Mouse (Mus musculus) cortical plate, adult 2 months (tissue): ENCODE data around the gene Kcnmb3. TPM values are rescaled to one million over a fixed set of nuclear protein-coding genes. Genes with fewer than 3 reads are reported as not detected.

ENCODE experiments used
- H3K27ac ChIP-seq: fragments of 200-500 bp; 2 replicates; pipeline ENCODE4 v1.5.1; 2012; ENCODE audit warnings: low read length, control low read depth, inconsistent platforms; ENCODE audit not compliant: insufficient read depth
- H3K4me1 ChIP-seq: fragments of 200-500 bp; 2 replicates; pipeline ENCODE4 v1.6.1; 2011; ENCODE audit warnings: low read length; ENCODE audit not compliant: control insufficient read depth, insufficient read depth
- H3K4me3 ChIP-seq: fragments of 200-500 bp; 2 replicates; pipeline ENCODE4 v1.5.1; 2011; ENCODE audit warnings: mild to moderate bottlenecking, low read length, control low read depth; ENCODE audit not compliant: insufficient read depth
- CTCF ChIP-seq: fragments of 200-500 bp; IDR thresholded peaks from 2 replicates; pipeline ENCODE4 v1.5.1; 2011; ENCODE audit warnings: mild to moderate bottlenecking, control low read depth, low read length; ENCODE audit not compliant: insufficient read depth; ENCODE audit errors: extremely low read depth
- POLR2A ChIP-seq: fragments of 200-500 bp; IDR thresholded peaks from 2 replicates; pipeline ENCODE4 v1.6.1; 2011; ENCODE audit warnings: mild to moderate bottlenecking, low read length, control low read depth; ENCODE audit not compliant: insufficient read depth; ENCODE audit errors: extremely low read depth
- polyA plus RNA-seq: library from polyadenylated mRNA; depleted of rRNA; stranded (reverse); fragments of >200 nt; gene quantifications from 2 replicates; pipeline ENCODE4 v1.2.3, GENCODE M21; 2012

Kcnmb3 gene
- polyA plus RNA-seq, 1 experiment = not detected

DNA sequence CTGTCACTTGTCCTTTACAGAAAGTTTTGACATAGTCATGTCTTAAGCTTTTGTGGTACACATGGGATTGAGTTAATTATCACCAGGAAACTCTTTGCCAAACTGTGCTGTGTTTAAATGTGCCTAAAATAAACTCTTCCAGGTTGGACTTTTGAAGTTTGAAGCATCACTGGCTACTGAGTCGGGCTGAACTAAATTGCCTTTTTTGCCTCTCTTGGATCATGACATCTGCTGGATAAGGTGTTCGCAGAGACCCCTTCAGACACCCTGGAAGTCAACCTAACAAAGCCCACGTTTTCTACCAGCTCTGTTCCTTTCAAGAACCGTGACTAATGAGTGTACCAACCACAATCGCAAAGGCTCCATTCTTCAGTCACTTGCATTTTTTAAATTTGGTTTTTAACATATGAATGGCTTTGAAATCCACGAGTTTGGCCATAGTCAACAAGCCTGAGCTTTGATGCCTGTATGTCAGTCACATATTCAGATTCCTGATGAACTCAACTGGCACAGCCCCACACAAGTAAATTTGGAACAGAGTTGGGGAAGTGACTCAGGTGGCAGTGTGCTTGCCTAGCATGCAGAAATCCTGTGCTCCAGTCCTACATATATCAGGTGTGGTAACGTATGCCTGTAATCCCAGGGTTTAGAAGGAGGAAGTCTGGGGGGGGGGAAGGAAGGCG lies 3.2 kb upstream of the Kcnmb3 start:
- H3K4me1 ChIP-seq = no peaks in the 10 kb centered on the region
- H3K4me3 ChIP-seq = no peak overlapping the region
- H3K27ac ChIP-seq = no peak overlapping the region

DNA sequence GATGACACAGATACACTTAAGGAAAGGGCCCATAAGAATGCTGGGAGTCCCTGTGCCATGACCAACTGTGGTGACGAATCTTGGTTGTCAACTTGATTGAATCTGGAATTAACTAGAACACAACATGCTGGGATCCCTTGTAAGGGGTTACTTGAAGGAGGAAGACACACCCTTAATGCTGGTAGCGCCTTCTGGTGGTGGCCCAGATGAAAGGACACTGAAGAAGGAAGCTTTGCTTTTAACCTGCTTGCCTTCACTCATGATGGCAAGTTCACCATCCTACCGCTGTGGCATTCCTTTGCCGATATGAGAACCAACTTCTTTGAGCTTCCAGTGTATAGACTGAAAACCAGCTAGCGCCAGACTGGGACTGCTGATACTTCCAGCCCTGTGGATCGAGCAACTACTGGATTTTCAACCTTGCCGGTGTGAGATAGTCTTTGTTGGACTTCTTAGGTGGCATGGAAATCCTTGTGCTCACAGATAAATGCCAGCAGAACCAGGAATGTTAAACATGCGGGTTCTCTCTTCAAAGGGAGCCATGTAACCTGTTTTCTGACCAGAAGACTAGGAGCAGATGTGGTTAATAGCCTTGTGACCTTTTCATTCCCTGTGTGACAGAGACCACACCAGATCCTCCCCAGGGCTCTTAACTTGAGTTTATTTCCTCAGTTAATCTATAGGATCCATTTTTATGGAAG lies 2.5 kb upstream of the Kcnmb3 start:
- no peak overlapping the region for H3K27ac ChIP-seq
- no peak overlapping the region for H3K4me3 ChIP-seq
- no peak for TF ChIP-seq POLR2A
- TF ChIP-seq CTCF = no peak
- H3K4me1 ChIP-seq = no peaks in the 10 kb centered on the region

More for the DNA sequence above, 3.2 kb upstream of the Kcnmb3 start:
- TF ChIP-seq POLR2A (no peak), CTCF (no peak)

DNA sequence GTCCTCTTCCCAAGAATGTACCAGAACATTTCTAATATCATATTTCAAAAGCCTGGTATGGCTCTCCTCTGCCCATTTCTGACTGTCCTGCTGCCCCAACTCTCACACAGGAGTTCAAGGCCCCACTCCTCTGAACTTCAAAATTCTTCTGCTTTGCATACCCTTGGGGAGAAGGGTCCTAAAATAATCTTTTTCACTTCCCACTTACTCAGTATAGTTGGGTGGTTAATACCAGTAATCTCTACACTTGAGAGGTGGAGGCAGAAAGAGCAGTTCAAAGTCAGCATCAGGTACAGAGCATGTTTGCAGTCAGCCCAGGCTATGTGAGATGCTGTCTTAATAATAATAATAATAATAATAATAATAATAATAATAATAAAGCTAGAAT lies 1.1 kb downstream of the Kcnmb3 start:
- H3K27ac ChIP-seq = no peak overlapping the region
- TF ChIP-seq CTCF (no peak), POLR2A (no peak)
- H3K4me1 ChIP-seq = no peaks in the 10 kb centered on the region
- H3K4me3 ChIP-seq = no peak overlapping the region

DNA sequence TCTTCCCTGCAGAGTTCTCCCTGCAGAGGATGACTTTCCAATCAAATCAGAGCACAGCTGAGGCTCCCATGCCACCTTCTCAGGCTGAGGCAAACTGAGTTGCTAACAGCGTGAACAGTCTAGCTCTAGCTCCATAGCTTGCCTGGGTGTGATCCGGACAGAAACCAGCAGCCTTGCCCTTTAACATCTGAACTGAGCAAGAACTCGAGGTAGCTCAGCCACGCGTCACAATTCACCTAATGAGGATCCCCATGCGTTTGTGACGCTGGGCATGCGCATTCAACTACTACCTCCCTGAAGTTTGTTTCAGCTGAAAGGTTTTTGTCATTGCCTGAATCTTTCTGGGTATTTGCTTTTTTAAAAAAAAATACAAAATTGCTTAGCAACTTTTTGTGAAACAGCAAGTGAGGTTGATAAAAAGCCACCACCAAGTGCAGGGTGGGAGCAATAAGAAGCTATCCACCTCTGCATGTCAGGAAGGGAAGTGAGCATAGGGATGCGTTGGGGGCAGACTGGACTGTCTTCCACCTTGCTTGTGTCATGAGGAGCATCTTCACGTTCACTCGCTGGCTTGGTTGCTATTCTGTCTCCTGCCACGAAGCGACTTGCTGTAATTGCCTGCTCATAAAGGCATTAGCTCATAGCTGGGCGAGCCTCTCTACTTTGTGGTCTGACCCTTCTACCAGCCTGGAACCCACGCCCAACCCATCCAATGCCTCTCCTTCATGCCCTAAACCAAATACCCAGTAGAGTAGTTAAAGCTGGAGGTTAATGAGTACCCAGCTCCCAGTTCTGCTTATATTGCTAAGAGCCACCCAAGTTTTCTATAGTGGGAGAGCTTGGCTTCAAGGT lies 1.7 kb downstream of the Kcnmb3 start:
- no peak overlapping the region for H3K27ac ChIP-seq
- TF ChIP-seq POLR2A = no peak
- TF ChIP-seq CTCF = no peak
- H3K4me3 ChIP-seq = no peak overlapping the region
- no peaks in the 10 kb centered on the region for H3K4me1 ChIP-seq

DNA sequence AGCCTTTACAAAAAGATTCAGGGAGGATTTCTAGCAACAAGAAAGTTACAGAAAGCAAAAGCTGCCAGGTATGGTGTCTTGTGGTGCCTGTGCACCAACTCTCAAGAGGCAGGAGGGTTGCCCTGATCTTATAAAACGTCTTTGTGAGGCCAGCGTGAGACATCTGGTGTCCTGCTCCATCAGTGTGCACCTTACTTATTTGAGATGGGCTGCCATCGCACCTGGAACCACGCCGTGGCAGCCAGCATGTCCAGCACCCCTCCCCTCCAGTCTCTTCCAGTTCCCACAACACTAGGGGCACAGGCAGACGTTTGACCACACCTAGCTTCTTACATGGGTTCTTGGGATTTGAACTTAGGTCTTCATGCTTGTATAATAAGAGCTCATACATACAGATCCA lies 3.9 kb downstream of the Kcnmb3 start:
- Histone ChIP-seq H3K4me1 (no peaks in the 10 kb centered on the region), H3K4me3 (no peak overlapping the region), H3K27ac (no peak overlapping the region)
- TF ChIP-seq CTCF = no peak
- no peak for TF ChIP-seq POLR2A

DNA sequence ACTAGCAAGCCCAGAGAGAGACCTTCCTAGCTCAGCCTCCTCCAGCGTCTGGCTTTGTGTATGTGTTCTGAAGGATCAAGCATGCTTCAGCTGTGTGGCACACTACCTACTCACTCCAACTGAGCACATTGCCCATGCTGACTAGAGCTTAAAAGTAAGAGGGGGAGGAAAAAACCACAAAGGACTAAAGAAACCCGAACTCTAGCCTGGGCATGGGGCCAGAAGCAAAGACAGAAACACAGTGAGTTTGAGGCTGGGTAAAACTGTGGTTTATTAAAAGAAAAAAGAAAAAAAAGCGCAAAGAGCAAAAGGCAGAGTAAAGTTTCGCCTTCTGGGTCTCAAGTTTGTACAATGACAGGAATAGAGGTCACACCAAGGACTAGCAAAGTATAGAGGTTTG lies 5.5 kb downstream of the Kcnmb3 start:
- no peaks in the 10 kb centered on the region for H3K4me1 ChIP-seq
- TF ChIP-seq POLR2A (no peak), CTCF (no peak)
- H3K27ac ChIP-seq = no peak overlapping the region
- no peak overlapping the region for H3K4me3 ChIP-seq

DNA sequence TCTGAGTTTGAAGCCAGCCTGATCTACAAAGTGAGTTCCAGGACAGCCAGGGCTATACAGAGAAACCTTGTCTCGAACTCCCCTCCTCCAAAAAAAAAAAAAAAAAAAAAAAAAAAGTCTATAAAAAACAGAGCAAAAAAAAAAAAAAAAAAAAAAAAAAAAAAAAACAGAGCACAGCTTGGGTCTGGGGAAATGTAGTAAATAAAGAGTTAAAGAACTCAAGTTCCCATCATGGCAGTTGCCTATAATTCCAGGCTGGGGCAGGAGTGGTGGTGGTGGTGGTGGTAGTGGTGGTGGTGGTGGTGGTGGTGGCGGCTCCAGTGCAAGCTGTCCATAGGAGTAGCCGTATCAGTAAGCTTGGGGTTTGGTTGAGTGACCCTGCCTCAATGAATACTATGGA lies 9.0 kb downstream of the Kcnmb3 start:
- H3K4me1 ChIP-seq = no peaks in the 10 kb centered on the region
- TF ChIP-seq CTCF (no peak), POLR2A (no peak)
- H3K27ac ChIP-seq = no peak overlapping the region
- no peak overlapping the region for H3K4me3 ChIP-seq

DNA sequence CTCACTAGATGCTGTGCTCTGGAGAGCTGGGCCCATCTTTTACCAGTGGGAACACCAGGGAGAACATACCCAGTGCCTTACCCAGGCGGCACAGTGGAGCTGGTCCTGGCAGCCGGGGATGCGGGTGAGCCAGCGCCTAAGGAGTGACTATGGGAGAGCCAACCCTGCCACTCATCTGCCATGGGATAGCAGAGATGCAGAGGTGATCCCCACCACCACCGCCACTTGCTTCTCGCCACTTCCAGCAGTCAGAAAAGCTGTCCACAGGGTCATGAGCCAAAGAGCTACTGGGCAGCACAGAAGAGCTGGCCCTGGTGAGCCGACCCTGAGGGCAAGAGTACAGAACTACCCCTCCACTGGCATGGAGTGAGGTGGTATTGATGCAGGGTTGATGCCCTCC lies 12.1 kb downstream of the Kcnmb3 start:
- no peaks in the 10 kb centered on the region for H3K4me1 ChIP-seq
- H3K27ac ChIP-seq = no peak overlapping the region
- no peak overlapping the region for H3K4me3 ChIP-seq
- TF ChIP-seq CTCF (no peak), POLR2A (no peak)

DNA sequence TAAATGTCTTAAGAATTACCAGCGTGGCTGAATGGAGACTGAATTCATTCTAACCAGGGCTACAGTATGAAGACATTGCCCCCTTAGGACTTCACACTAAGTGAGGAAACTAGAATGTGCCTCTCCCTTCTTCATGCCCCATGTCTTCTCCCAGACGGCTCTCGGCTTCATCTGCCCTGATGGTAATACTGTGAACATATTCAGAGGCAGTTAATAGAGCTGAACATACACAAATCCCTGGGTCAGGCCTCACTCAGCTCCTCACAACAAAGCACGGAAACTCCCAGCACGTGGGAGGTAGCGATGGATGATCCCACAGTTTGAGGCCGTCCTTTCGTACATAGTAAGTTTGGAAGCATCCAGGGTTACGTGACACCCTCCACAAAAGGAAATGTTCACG lies 18.8 kb downstream of the Kcnmb3 start:
- Histone ChIP-seq H3K27ac (no peak overlapping the region), H3K4me1 (peaks cover 2% of the 10 kb centered on the region), H3K4me3 (no peak overlapping the region)
- no peak for TF ChIP-seq CTCF
- TF ChIP-seq POLR2A = no peak
